Mouse (Mus musculus): ENCODE data around the gene Zfp628. TPM values are rescaled to one million over a fixed set of nuclear protein-coding genes. Genes with fewer than 3 reads are reported as not detected.

Zfp628 gene
- polyA plus RNA-seq, 1 experiment: 9.0 TPM

GRCm38 (mm10) chr7:4911561-4911960 is 3.5 kb upstream of the Zfp628 start:
- TF ChIP-seq CTCF (IDR thresholded peaks at IDR 0.05; ENCODE audit: control insufficient read depth, insufficient read depth, insufficient read length): peak; percentile 30
- no peak for TF ChIP-seq MYOG (IDR thresholded peaks at IDR 0.05; ENCODE audit: control insufficient read depth, extremely low read depth, insufficient read length)
- Histone ChIP-seq H3K79me2 (ENCODE audit: control insufficient read depth, insufficient read depth) (peaks cover 11% of the 10 kb centered on the region), H3K4me3 (ENCODE audit: insufficient read depth, poor library complexity, severe bottlenecking) (no peak overlapping the region), H3K36me3 (ENCODE audit: control insufficient read depth, insufficient read depth) (no peaks in the 10 kb centered on the region), H3K79me3 (ENCODE audit: low read depth) (peaks cover 6% of the 10 kb centered on the region), H3K27me3 (ENCODE audit: control insufficient read depth, insufficient read depth, insufficient read length) (peaks cover 18% of the 10 kb centered on the region), H3ac (ENCODE audit: control insufficient read depth, insufficient read length, low read depth) (no peak overlapping the region)

GRCm38 (mm10) chr7:4912248-4912647 is 2.8 kb upstream of the Zfp628 start:
- Histone ChIP-seq H3K4me3 (ENCODE audit: insufficient read depth, poor library complexity, severe bottlenecking) (no peak overlapping the region), H3K27me3 (ENCODE audit: control insufficient read depth, insufficient read depth, insufficient read length) (peaks cover 11% of the 10 kb centered on the region), H3K36me3 (ENCODE audit: control insufficient read depth, insufficient read depth) (peaks cover under 1% of the 10 kb centered on the region), H3K79me2 (ENCODE audit: control insufficient read depth, insufficient read depth) (peaks cover 18% of the 10 kb centered on the region), H3K79me3 (ENCODE audit: low read depth) (peaks cover 9% of the 10 kb centered on the region), H3ac (ENCODE audit: control insufficient read depth, insufficient read length, low read depth) (no peak overlapping the region)
- TF ChIP-seq CEBPB (IDR thresholded peaks at IDR 0.05; ENCODE audit: low read depth) (no peak), FOSL1 (IDR thresholded peaks at IDR 0.05; ENCODE audit: insufficient read depth, low read length, poor library complexity, severe bottlenecking) (no peak)

- H3K4me3 ChIP-seq (ENCODE audit: insufficient read depth, poor library complexity, severe bottlenecking): peak overlapping the region; percentile 49
- no peak for TF ChIP-seq MYOG (IDR thresholded peaks at IDR 0.05; ENCODE audit: control insufficient read depth, extremely low read depth, insufficient read length)
- no peak for TF ChIP-seq MAX (IDR thresholded peaks at IDR 0.05)
- TF ChIP-seq CEBPB (IDR thresholded peaks at IDR 0.05; ENCODE audit: low read depth): no peak
- no peak for TF ChIP-seq FOSL1 (IDR thresholded peaks at IDR 0.05; ENCODE audit: insufficient read depth, low read length, poor library complexity, severe bottlenecking)
- TF ChIP-seq USF1 (IDR thresholded peaks at IDR 0.05; ENCODE audit: low read depth): no peak
- TF ChIP-seq CTCF (IDR thresholded peaks at IDR 0.05; ENCODE audit: control insufficient read depth, insufficient read depth, insufficient read length): no peak
- no peak for TF ChIP-seq MYOD1 (IDR thresholded peaks at IDR 0.05; ENCODE audit: control insufficient read depth, insufficient read length, low read depth)
These were observed 826 bp downstream of the Zfp628 start for GRCm38 (mm10) chr7:4915669-4916416.

GRCm38 (mm10) chr7:4917494-4917893 is 2.5 kb downstream of the Zfp628 start:
- TF ChIP-seq MYOD1 (IDR thresholded peaks at IDR 0.05; ENCODE audit: control insufficient read depth, insufficient read length, low read depth): no peak
- no peak for TF ChIP-seq CEBPB (IDR thresholded peaks at IDR 0.05; ENCODE audit: low read depth)
- no peak for TF ChIP-seq CTCF (IDR thresholded peaks at IDR 0.05; ENCODE audit: control insufficient read depth, insufficient read depth, insufficient read length)
- TF ChIP-seq MAX (IDR thresholded peaks at IDR 0.05): no peak
- no peak for TF ChIP-seq MYOG (IDR thresholded peaks at IDR 0.05; ENCODE audit: control insufficient read depth, extremely low read depth, insufficient read length)
- no peak for TF ChIP-seq FOSL1 (IDR thresholded peaks at IDR 0.05; ENCODE audit: insufficient read depth, low read length, poor library complexity, severe bottlenecking)
- TF ChIP-seq USF1 (IDR thresholded peaks at IDR 0.05; ENCODE audit: low read depth): no peak
- Histone ChIP-seq H3ac (ENCODE audit: control insufficient read depth, insufficient read length, low read depth) (no peak overlapping the region), H3K79me3 (ENCODE audit: low read depth) (peaks cover 9% of the 10 kb centered on the region), H3K36me3 (ENCODE audit: control insufficient read depth, insufficient read depth) (peaks cover 14% of the 10 kb centered on the region), H3K4me3 (ENCODE audit: insufficient read depth, poor library complexity, severe bottlenecking) (no peak overlapping the region), H3K27me3 (ENCODE audit: control insufficient read depth, insufficient read depth, insufficient read length) (no peaks in the 10 kb centered on the region), H3K79me2 (ENCODE audit: control insufficient read depth, insufficient read depth) (peaks cover 26% of the 10 kb centered on the region)

More at GRCm38 (mm10) chr7:4915669-4916416, 826 bp downstream of the Zfp628 start:
- H3K79me3 ChIP-seq (ENCODE audit: low read depth): peaks cover 9% of the 10 kb centered on the region
- H3K27me3 ChIP-seq (ENCODE audit: control insufficient read depth, insufficient read depth, insufficient read length): no peaks in the 10 kb centered on the region
- H3K36me3 ChIP-seq (ENCODE audit: control insufficient read depth, insufficient read depth): peaks cover 14% of the 10 kb centered on the region
- peaks cover 26% of the 10 kb centered on the region for H3K79me2 ChIP-seq (ENCODE audit: control insufficient read depth, insufficient read depth)
- H3ac ChIP-seq (ENCODE audit: control insufficient read depth, insufficient read length, low read depth): peak overlapping the region; percentile 70

GRCm38 (mm10) chr7:4918681-4919080 is 3.7 kb downstream of the Zfp628 start:
- Histone ChIP-seq H3K4me3 (ENCODE audit: insufficient read depth, poor library complexity, severe bottlenecking) (no peak overlapping the region), H3K79me2 (ENCODE audit: control insufficient read depth, insufficient read depth) (peaks cover 26% of the 10 kb centered on the region), H3K27me3 (ENCODE audit: control insufficient read depth, insufficient read depth, insufficient read length) (no peaks in the 10 kb centered on the region), H3ac (ENCODE audit: control insufficient read depth, insufficient read length, low read depth) (no peak overlapping the region), H3K36me3 (ENCODE audit: control insufficient read depth, insufficient read depth) (peaks cover 14% of the 10 kb centered on the region), H3K79me3 (ENCODE audit: low read depth) (peaks cover 9% of the 10 kb centered on the region)
- TF ChIP-seq CTCF (IDR thresholded peaks at IDR 0.05; ENCODE audit: control insufficient read depth, insufficient read depth, insufficient read length) (no peak), MAX (IDR thresholded peaks at IDR 0.05) (no peak), CEBPB (IDR thresholded peaks at IDR 0.05; ENCODE audit: low read depth) (no peak), MYOG (IDR thresholded peaks at IDR 0.05; ENCODE audit: control insufficient read depth, extremely low read depth, insufficient read length) (no peak), USF1 (IDR thresholded peaks at IDR 0.05; ENCODE audit: low read depth) (no peak), FOSL1 (IDR thresholded peaks at IDR 0.05; ENCODE audit: insufficient read depth, low read length, poor library complexity, severe bottlenecking) (no peak), MYOD1 (IDR thresholded peaks at IDR 0.05; ENCODE audit: control insufficient read depth, insufficient read length, low read depth) (no peak)

GRCm38 (mm10) chr7:4919096-4919495 is 4.1 kb downstream of the Zfp628 start:
- H3ac ChIP-seq (ENCODE audit: control insufficient read depth, insufficient read length, low read depth): no peak overlapping the region
- H3K27me3 ChIP-seq (ENCODE audit: control insufficient read depth, insufficient read depth, insufficient read length): no peaks in the 10 kb centered on the region
- TF ChIP-seq MAX (IDR thresholded peaks at IDR 0.05) (no peak), USF1 (IDR thresholded peaks at IDR 0.05; ENCODE audit: low read depth) (no peak), CEBPB (IDR thresholded peaks at IDR 0.05; ENCODE audit: low read depth) (no peak), MYOD1 (IDR thresholded peaks at IDR 0.05; ENCODE audit: control insufficient read depth, insufficient read length, low read depth) (no peak), CTCF (IDR thresholded peaks at IDR 0.05; ENCODE audit: control insufficient read depth, insufficient read depth, insufficient read length) (no peak), MYOG (IDR thresholded peaks at IDR 0.05; ENCODE audit: control insufficient read depth, extremely low read depth, insufficient read length) (no peak), FOSL1 (IDR thresholded peaks at IDR 0.05; ENCODE audit: insufficient read depth, low read length, poor library complexity, severe bottlenecking) (no peak)
- peaks cover 14% of the 10 kb centered on the region for H3K36me3 ChIP-seq (ENCODE audit: control insufficient read depth, insufficient read depth)
- H3K4me3 ChIP-seq (ENCODE audit: insufficient read depth, poor library complexity, severe bottlenecking): no peak overlapping the region
- peaks cover 9% of the 10 kb centered on the region for H3K79me3 ChIP-seq (ENCODE audit: low read depth)
- peaks cover 26% of the 10 kb centered on the region for H3K79me2 ChIP-seq (ENCODE audit: control insufficient read depth, insufficient read depth)

All from C2C12 (cell line).